Mouse (Mus musculus) lung, postnatal 0 days (tissue): ENCODE measurements at regions not wholly inside any gene's neighbourhood (a gene's known extent, or its start where the extent isn't known, plus 50 kb on each side); places are given as distances from the start of the nearest gene placed in this dataset.

Experiments
- CTCF ChIP-seq: IDR thresholded peaks from 2 replicates; pipeline ENCODE4 v1.5.1; 2016; ENCODE audit warnings: antibody characterized with exemption, mild to moderate bottlenecking
- EP300 ChIP-seq: IDR thresholded peaks from 2 replicates; pipeline ENCODE4 v1.6.1; 2016; ENCODE audit warnings: antibody characterized with exemption, mild to moderate bottlenecking, control low read depth

DNA sequence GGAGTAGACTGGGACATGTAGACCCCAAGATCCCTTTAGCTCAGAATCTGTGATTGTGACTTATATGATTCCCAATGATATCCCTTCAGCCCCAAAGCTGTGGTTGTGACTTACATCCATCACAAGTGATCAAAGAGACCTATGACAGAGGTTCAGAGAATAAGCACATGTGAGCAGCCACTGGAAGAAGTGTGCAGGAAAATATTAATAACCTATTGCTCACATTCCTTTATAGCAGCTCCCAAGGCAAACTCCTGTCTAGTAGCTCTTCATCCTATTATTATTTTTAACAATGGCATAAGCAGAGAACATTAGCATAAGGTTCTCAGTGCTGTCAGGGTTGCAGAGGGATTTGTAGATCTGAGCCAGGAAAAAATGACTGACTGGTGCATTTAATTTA, 696.9 kb upstream of the Grm7 start:
- no peak for TF ChIP-seq CTCF
- TF ChIP-seq EP300: no peak
